Mouse (Mus musculus) hindbrain, embryonic 10.5 days (tissue): ENCODE measurements around the gene Spata5. TPM values are rescaled to one million over a fixed set of nuclear protein-coding genes. Genes with fewer than 3 reads are reported as not detected.

Experiments used
- DNase-seq: peaks from one replicate; pipeline ENCODE4 v3.0.0-alpha.2; 2017; ENCODE audit warnings: low spot score
- H3K27ac ChIP-seq: fragments of 300-500 bp; sonication (generic); 2 replicates; pipeline ENCODE4 v1.5.1; 2016; ENCODE audit warnings: mild to moderate bottlenecking, moderate library complexity
- H3K27me3 ChIP-seq: fragments of 300-500 bp; sonication (generic); 2 replicates; pipeline ENCODE4 v1.6.1; 2016; ENCODE audit warnings: mild to moderate bottlenecking; ENCODE audit not compliant: poor library complexity, insufficient read depth, severe bottlenecking
- H3K36me3 ChIP-seq: fragments of 300-500 bp; sonication (generic); 2 replicates; pipeline ENCODE4 v1.6.1; 2016; ENCODE audit warnings: mild to moderate bottlenecking, moderate library complexity
- H3K4me1 ChIP-seq: fragments of 300-500 bp; sonication (generic); replicated peaks from 2 replicates; pipeline ENCODE4 v1.6.1; 2016; ENCODE audit warnings: mild to moderate bottlenecking
- H3K4me3 ChIP-seq: fragments of 300-500 bp; sonication (generic); 2 replicates; pipeline ENCODE4 v1.5.1; 2016; ENCODE audit warnings: mild to moderate bottlenecking, moderate library complexity
- H3K9me3 ChIP-seq: fragments of 300-500 bp; sonication (generic); 2 replicates; pipeline ENCODE4 v1.6.1; 2016; ENCODE audit warnings: mild to moderate bottlenecking, moderate library complexity
- WGBS: fragments of 180-500 bp; shearing (Covaris S2); methylation state at CpG from one replicate; pipeline ENCODE4 v1.1.7; 2016; 5-methylcytosine and 5-hydroxymethylcytosine counted together
- polyA plus RNA-seq: library from polyadenylated mRNA; unstranded; fragments of >200 nt; fragmentation: Nextera tagmentation; extraction: Ambion mirVana; gene quantifications from 2 replicates; pipeline ENCODE4 v1.2.1, GENCODE M21; 2016

Spata5 gene
- polyA plus RNA-seq, 1 experiment from 2014 or later = 43.4 TPM

- no peaks in the 10 kb centered on the region for H3K9me3 ChIP-seq
- DNase-seq = no peak
- H3K4me1 ChIP-seq = no peaks in the 10 kb centered on the region
- no peak overlapping the region for H3K27ac ChIP-seq
- H3K4me3 ChIP-seq = no peak overlapping the region
- WGBS = 85% methylated on average over 1 of the region's 1 CpGs
- H3K36me3 ChIP-seq = peaks cover 65% of the 10 kb centered on the region
- H3K27me3 ChIP-seq = no peaks in the 10 kb centered on the region
Measured at GRCm38 (mm10) chr3:37439770-37440169, 20.1 kb downstream of the Spata5 start.

- Histone ChIP-seq H3K27me3 (no peaks in the 10 kb centered on the region), H3K36me3 (peaks cover 38% of the 10 kb centered on the region), H3K9me3 (no peaks in the 10 kb centered on the region), H3K27ac (no peak overlapping the region), H3K4me1 (no peaks in the 10 kb centered on the region), H3K4me3 (no peak overlapping the region)
- no peak for DNase-seq
- 97% methylated on average over 2 of the region's 2 CpGs for WGBS
Measured at GRCm38 (mm10) chr3:37443409-37443808, 23.7 kb downstream of the Spata5 start.

- no peaks in the 10 kb centered on the region for H3K27me3 ChIP-seq
- DNase-seq = no peak
- WGBS = 88% methylated on average over 1 of the region's 1 CpGs
- H3K4me3 ChIP-seq = no peak overlapping the region
- no peaks in the 10 kb centered on the region for H3K9me3 ChIP-seq
- H3K27ac ChIP-seq = no peak overlapping the region
- H3K4me1 ChIP-seq = no peaks in the 10 kb centered on the region
- H3K36me3 ChIP-seq = peaks cover 13% of the 10 kb centered on the region
Measured at GRCm38 (mm10) chr3:37455992-37456391, 36.3 kb downstream of the Spata5 start.

GRCm38 (mm10) chr3:37468170-37468569 lies 48.5 kb downstream of the Spata5 start:
- H3K27ac ChIP-seq = no peak overlapping the region
- no peaks in the 10 kb centered on the region for H3K4me1 ChIP-seq
- WGBS = 92% methylated on average over 2 of the region's 2 CpGs
- peaks cover 6% of the 10 kb centered on the region; the same call in 1 of the 2 replicates for H3K36me3 ChIP-seq
- H3K4me3 ChIP-seq = no peak overlapping the region
- no peak for DNase-seq
- no peaks in the 10 kb centered on the region for H3K27me3 ChIP-seq
- no peaks in the 10 kb centered on the region for H3K9me3 ChIP-seq

- Histone ChIP-seq H3K27ac (no peak overlapping the region), H3K27me3 (no peaks in the 10 kb centered on the region), H3K9me3 (no peaks in the 10 kb centered on the region), H3K36me3 (peaks cover 6% of the 10 kb centered on the region; the same call in 1 of the 2 replicates), H3K4me1 (no peaks in the 10 kb centered on the region), H3K4me3 (no peak overlapping the region)
- no peak for DNase-seq
- WGBS = 89% methylated on average over 4 of the region's 4 CpGs
Measured at GRCm38 (mm10) chr3:37469353-37469752, 49.7 kb downstream of the Spata5 start.

GRCm38 (mm10) chr3:37470867-37471266 lies 51.2 kb downstream of the Spata5 start:
- Histone ChIP-seq H3K27me3 (no peaks in the 10 kb centered on the region), H3K27ac (no peak overlapping the region), H3K36me3 (0 out of 2 replicates have a peak, but pooled peaks cover under 1% of the 10 kb centered on the region), H3K4me1 (no peaks in the 10 kb centered on the region), H3K4me3 (no peak overlapping the region), H3K9me3 (no peaks in the 10 kb centered on the region)
- WGBS = 90% methylated on average over 2 of the region's 2 CpGs
- DNase-seq = no peak

- Histone ChIP-seq H3K36me3 (no peaks in the 10 kb centered on the region), H3K4me1 (no peaks in the 10 kb centered on the region)
- no peak for DNase-seq
Measured at GRCm38 (mm10) chr3:37472461-37472860, 52.8 kb downstream of the Spata5 start.

GRCm38 (mm10) chr3:37476485-37476884 lies 56.8 kb downstream of the Spata5 start:
- Histone ChIP-seq H3K4me1 (no peaks in the 10 kb centered on the region), H3K27me3 (no peaks in the 10 kb centered on the region), H3K9me3 (no peaks in the 10 kb centered on the region), H3K27ac (no peak overlapping the region), H3K4me3 (no peak overlapping the region), H3K36me3 (peaks cover 5% of the 10 kb centered on the region)
- 80% methylated on average over 1 of the region's 1 CpGs for WGBS
- no peak for DNase-seq

More at GRCm38 (mm10) chr3:37472461-37472860, 52.8 kb downstream of the Spata5 start:
- Histone ChIP-seq H3K4me3 (no peak overlapping the region), H3K9me3 (no peaks in the 10 kb centered on the region), H3K27me3 (no peaks in the 10 kb centered on the region), H3K27ac (no peak overlapping the region)

GRCm38 (mm10) chr3:37477438-37478188 lies 57.9 kb downstream of the Spata5 start:
- H3K27ac ChIP-seq = no peak overlapping the region
- 88% methylated on average over 7 of the region's 7 CpGs for WGBS
- no peaks in the 10 kb centered on the region for H3K4me1 ChIP-seq
- H3K4me3 ChIP-seq = no peak overlapping the region
- H3K9me3 ChIP-seq = no peaks in the 10 kb centered on the region
- peaks cover 6% of the 10 kb centered on the region for H3K36me3 ChIP-seq
- no peak for DNase-seq
- no peaks in the 10 kb centered on the region for H3K27me3 ChIP-seq

- no peak for DNase-seq
- Histone ChIP-seq H3K27me3 (no peaks in the 10 kb centered on the region), H3K4me3 (no peak overlapping the region), H3K36me3 (peaks cover 6% of the 10 kb centered on the region), H3K9me3 (no peaks in the 10 kb centered on the region), H3K27ac (no peak overlapping the region), H3K4me1 (no peaks in the 10 kb centered on the region)
- WGBS = 91% methylated on average over 1 of the region's 1 CpGs
Measured at GRCm38 (mm10) chr3:37479771-37480170, 60.1 kb downstream of the Spata5 start.

GRCm38 (mm10) chr3:37481295-37481694 lies 61.6 kb downstream of the Spata5 start:
- Histone ChIP-seq H3K36me3 (peaks cover 6% of the 10 kb centered on the region), H3K4me3 (no peak overlapping the region), H3K9me3 (no peaks in the 10 kb centered on the region), H3K4me1 (no peaks in the 10 kb centered on the region), H3K27me3 (no peaks in the 10 kb centered on the region), H3K27ac (no peak overlapping the region)
- DNase-seq = no peak
- 88% methylated on average over 31 of the region's 31 CpGs for WGBS

- Histone ChIP-seq H3K36me3 (peaks cover 6% of the 10 kb centered on the region), H3K27ac (no peak overlapping the region), H3K9me3 (no peaks in the 10 kb centered on the region), H3K4me3 (no peak overlapping the region), H3K4me1 (no peaks in the 10 kb centered on the region), H3K27me3 (no peaks in the 10 kb centered on the region)
- no peak for DNase-seq
- WGBS = 88% methylated on average over 1 of the region's 1 CpGs
Measured at GRCm38 (mm10) chr3:37482720-37483119, 63.0 kb downstream of the Spata5 start.

- H3K36me3 ChIP-seq = peaks cover 6% of the 10 kb centered on the region
- no peaks in the 10 kb centered on the region for H3K4me1 ChIP-seq
- no peak overlapping the region for H3K4me3 ChIP-seq
- WGBS = 89% methylated on average over 4 of the region's 4 CpGs
- H3K9me3 ChIP-seq = no peaks in the 10 kb centered on the region
- no peaks in the 10 kb centered on the region for H3K27me3 ChIP-seq
- no peak for DNase-seq
- no peak overlapping the region for H3K27ac ChIP-seq
Measured at GRCm38 (mm10) chr3:37483709-37484265, 64.1 kb downstream of the Spata5 start.
